Mouse (Mus musculus): ENCODE measurements at regions not wholly inside any gene's neighbourhood (a gene's known extent, or its start where the extent isn't known, plus 50 kb on each side); places are given as distances from the start of the nearest gene placed in this dataset.

- DNase-seq, result no peak
These were observed 106.3 kb upstream of the Lyplal1 start for GRCm38 (mm10) chr1:186223417-186223816.

- DNase-seq, result no peak
These were observed 101.9 kb upstream of the Lyplal1 start for GRCm38 (mm10) chr1:186218995-186219394.

GRCm38 (mm10) chr1:186217198-186217597, 100.1 kb upstream of the Lyplal1 start:
- no peak for DNase-seq

- DNase-seq, result no peak
These were observed 87.0 kb upstream of the Lyplal1 start for GRCm38 (mm10) chr1:186204151-186204550.

GRCm38 (mm10) chr1:186202536-186202935, 85.4 kb upstream of the Lyplal1 start:
- no peak for DNase-seq

GRCm38 (mm10) chr1:186198391-186198790, 81.3 kb upstream of the Lyplal1 start:
- DNase-seq, result no peak

GRCm38 (mm10) chr1:186197057-186197456, 79.9 kb upstream of the Lyplal1 start:
- no peak for DNase-seq

GRCm38 (mm10) chr1:186189390-186189789, 72.3 kb upstream of the Lyplal1 start:
- DNase-seq, result no peak

- no peak for DNase-seq
These were observed 70.3 kb upstream of the Lyplal1 start for GRCm38 (mm10) chr1:186187372-186187771.

- DNase-seq, result no peak
These were observed 66.1 kb upstream of the Lyplal1 start for GRCm38 (mm10) chr1:186183204-186183651.

- DNase-seq, result no peak
These were observed 65.5 kb upstream of the Lyplal1 start for GRCm38 (mm10) chr1:186182498-186183203.

- no peak for DNase-seq
These were observed 59.9 kb upstream of the Lyplal1 start for GRCm38 (mm10) chr1:186177019-186177418.

- no peak for DNase-seq
These were observed 56.4 kb upstream of the Lyplal1 start for GRCm38 (mm10) chr1:186173472-186174014.

- DNase-seq, result no peak
These were observed 54.6 kb upstream of the Lyplal1 start for GRCm38 (mm10) chr1:186171691-186172090.

All from thymus, postnatal 25 days (tissue).